Mouse (Mus musculus): ENCODE measurements around the gene Sgms2. TPM values are rescaled to one million over a fixed set of nuclear protein-coding genes. Genes with fewer than 3 reads are reported as not detected.

Gene Sgms2
- polyA plus RNA-seq, 1 experiment from 2014 or later = 12.5 TPM

DNA sequence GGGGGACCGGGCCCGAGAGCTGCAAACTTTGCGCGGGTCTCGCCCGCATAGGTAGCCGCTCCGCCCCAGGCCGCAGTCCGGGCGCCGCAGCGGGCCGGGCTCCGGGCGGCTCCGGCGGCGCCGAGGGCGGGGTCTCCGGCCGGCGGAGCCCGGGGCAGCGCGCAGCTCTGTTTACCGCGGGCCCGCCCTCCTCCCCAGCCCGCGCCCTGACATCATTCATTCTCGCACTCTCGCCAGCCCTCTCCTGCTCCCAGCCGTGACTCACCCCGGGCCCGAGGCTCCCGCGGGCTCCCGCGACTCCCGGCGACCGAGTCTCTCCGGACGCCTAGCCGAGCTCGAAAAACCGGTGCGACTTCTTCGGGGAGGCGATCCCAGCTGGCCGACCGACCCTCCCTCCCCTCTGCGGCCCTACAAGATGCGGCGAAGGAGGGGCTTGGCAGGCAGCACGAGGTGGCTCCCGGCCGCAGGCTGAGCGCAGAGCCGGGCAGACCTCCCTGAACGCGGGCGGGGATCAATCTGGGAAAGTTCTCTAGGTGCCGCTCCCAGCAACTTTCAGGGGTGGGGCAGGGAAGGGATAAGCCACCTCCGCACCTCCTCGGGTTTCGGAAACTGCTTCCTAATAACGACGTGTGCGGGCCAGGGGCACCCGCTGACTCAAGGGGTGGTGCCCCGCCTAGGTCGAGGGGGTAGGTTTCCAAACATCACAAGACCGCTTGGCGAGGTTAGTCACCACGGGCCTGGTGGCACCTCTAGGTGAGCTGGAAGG, 885 bp downstream of the Sgms2 start:
- peak overlapping the region; percentile 93 for H3K4me2 ChIP-seq (replicated peaks; ENCODE audit: low read depth, low read length)
- no peaks in the 10 kb centered on the region for H3K27me3 ChIP-seq (ENCODE audit: control insufficient read depth, insufficient read depth, low read length)
- no peaks in the 10 kb centered on the region for H3K36me3 ChIP-seq (ENCODE audit: control insufficient read depth, insufficient read depth, low read length)
- H3K27ac ChIP-seq (ENCODE audit: low read depth, low read length) = peak overlapping the region; percentile 71
- peak; percentile 90 for ATAC-seq (ENCODE audit: low FRiP score, low TSS enrichment)
- peaks cover 9% of the 10 kb centered on the region; the same call in 1 of the 2 replicates for H3K4me1 ChIP-seq (ENCODE audit: control insufficient read depth, insufficient read depth, low read length)
- peak overlapping the region; percentile 77 for H3K9ac ChIP-seq (ENCODE audit: low read depth, low read length)
- no peaks in the 10 kb centered on the region for H3K9me3 ChIP-seq (ENCODE audit: control insufficient read depth, low read length)
- peak overlapping the region; percentile 72 for H3K4me3 ChIP-seq (ENCODE audit: low read length)
- WGBS = under 1% methylated on average over 66 of the region's 78 CpGs

DNA sequence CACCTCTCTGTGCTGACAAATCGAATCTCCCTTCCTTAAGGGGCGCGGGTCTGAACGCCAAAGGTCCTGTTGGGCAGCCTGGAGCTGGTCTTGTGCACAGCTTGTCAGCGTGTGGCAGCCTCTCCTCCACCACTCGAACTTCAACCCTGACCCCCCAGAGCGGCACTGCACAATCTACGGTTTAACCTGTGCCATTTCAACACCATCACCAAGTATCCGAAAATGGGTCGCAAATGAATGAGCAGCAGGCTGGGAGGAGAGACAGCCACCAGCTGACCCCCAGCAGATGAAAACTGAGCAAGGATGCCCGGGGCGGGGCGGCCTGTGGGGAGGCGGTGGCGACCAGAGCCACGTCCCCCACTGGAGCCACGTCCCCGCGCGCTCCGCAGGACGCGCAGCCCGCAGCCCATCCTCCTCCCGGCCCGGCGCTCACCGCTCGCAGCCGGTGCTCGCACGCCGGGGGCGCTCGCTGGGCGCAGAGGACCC, 1.5 kb downstream of the Sgms2 start:
- WGBS = under 1% methylated on average over 34 of the region's 36 CpGs
- Histone ChIP-seq H3K4me3 (ENCODE audit: low read length) (peak overlapping the region; percentile 72), H3K27me3 (ENCODE audit: control insufficient read depth, insufficient read depth, low read length) (no peaks in the 10 kb centered on the region), H3K4me2 (replicated peaks; ENCODE audit: low read depth, low read length) (peak overlapping the region; percentile 93), H3K27ac (ENCODE audit: low read depth, low read length) (peak overlapping the region; percentile 71; the same call in 1 of the 2 replicates), H3K4me1 (ENCODE audit: control insufficient read depth, insufficient read depth, low read length) (peaks cover 6% of the 10 kb centered on the region; the same call in 1 of the 2 replicates), H3K36me3 (ENCODE audit: control insufficient read depth, insufficient read depth, low read length) (no peaks in the 10 kb centered on the region), H3K9ac (ENCODE audit: low read depth, low read length) (peak overlapping the region; percentile 77), H3K9me3 (ENCODE audit: control insufficient read depth, low read length) (no peaks in the 10 kb centered on the region)
- peak; percentile 74 for ATAC-seq (ENCODE audit: low FRiP score, low TSS enrichment)

DNA sequence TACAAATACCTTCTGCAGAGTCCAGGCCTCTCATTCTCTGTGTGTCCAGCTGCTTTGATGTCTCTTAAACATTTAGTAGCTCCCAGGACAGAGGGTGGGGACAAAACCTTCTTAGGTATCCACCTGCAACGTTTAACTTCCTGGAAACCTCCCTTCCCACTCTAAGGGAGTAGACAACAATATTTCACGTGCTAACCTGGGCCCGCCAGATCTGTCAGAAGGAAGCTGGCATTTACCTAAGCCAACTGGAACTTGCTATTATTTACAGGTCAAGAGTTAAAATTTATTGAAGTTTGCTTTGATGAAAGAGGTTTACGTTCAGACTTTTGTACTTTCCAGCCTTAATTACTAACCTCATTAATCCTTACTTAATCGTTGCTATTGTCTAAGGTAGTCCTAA, 2.2 kb downstream of the Sgms2 start:
- Histone ChIP-seq H3K9me3 (ENCODE audit: control insufficient read depth, low read length) (no peaks in the 10 kb centered on the region), H3K27ac (ENCODE audit: low read depth, low read length) (no peak overlapping the region), H3K36me3 (ENCODE audit: control insufficient read depth, insufficient read depth, low read length) (no peaks in the 10 kb centered on the region), H3K27me3 (ENCODE audit: control insufficient read depth, insufficient read depth, low read length) (no peaks in the 10 kb centered on the region), H3K4me1 (ENCODE audit: control insufficient read depth, insufficient read depth, low read length) (peaks cover 4% of the 10 kb centered on the region; the same call in 1 of the 2 replicates), H3K9ac (ENCODE audit: low read depth, low read length) (no peak overlapping the region), H3K4me2 (replicated peaks; ENCODE audit: low read depth, low read length) (peak overlapping the region; percentile 93), H3K4me3 (ENCODE audit: low read length) (peak overlapping the region; percentile 72)
- 16% methylated on average over 5 of the region's 5 CpGs for WGBS
- no peak for ATAC-seq (ENCODE audit: low FRiP score, low TSS enrichment)

GRCm38 (mm10) chr3:131488403-131488802, 2.8 kb downstream of the Sgms2 start:
- H3K36me3 ChIP-seq (ENCODE audit: control insufficient read depth, insufficient read depth, low read length) = no peaks in the 10 kb centered on the region
- no peak overlapping the region for H3K4me3 ChIP-seq (ENCODE audit: low read length)
- H3K9me3 ChIP-seq (ENCODE audit: control insufficient read depth, low read length) = no peaks in the 10 kb centered on the region
- peaks cover 4% of the 10 kb centered on the region; the same call in 1 of the 2 replicates for H3K4me1 ChIP-seq (ENCODE audit: control insufficient read depth, insufficient read depth, low read length)
- H3K27me3 ChIP-seq (ENCODE audit: control insufficient read depth, insufficient read depth, low read length) = no peaks in the 10 kb centered on the region
- no peak for ATAC-seq (ENCODE audit: low FRiP score, low TSS enrichment)
- no peak overlapping the region for H3K4me2 ChIP-seq (replicated peaks; ENCODE audit: low read depth, low read length)
- no peak overlapping the region for H3K27ac ChIP-seq (ENCODE audit: low read depth, low read length)
- H3K9ac ChIP-seq (ENCODE audit: low read depth, low read length) = no peak overlapping the region
- WGBS = 53% methylated on average over 9 of the region's 9 CpGs

DNA sequence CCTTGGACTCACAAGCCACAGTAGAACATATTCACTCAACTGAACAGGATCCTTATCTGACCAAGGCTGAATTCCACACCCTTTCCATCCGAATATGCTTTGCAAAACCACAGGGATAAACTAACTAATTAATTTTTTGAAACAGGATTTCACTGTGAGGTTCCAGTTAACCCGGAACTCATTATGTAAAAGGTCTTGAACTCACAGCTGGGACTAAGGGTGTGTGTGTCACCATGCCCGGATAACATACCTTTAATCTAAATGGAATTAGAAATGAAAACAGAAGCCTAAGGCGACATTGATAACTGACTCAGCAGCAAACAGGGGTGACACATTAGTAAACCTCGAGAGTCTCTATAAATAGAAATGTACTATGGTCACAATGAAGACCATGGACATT, 5.8 kb downstream of the Sgms2 start:
- Histone ChIP-seq H3K27me3 (ENCODE audit: control insufficient read depth, insufficient read depth, low read length) (no peaks in the 10 kb centered on the region), H3K9me3 (ENCODE audit: control insufficient read depth, low read length) (no peaks in the 10 kb centered on the region), H3K4me1 (ENCODE audit: control insufficient read depth, insufficient read depth, low read length) (peaks cover 11% of the 10 kb centered on the region; the same call in 1 of the 2 replicates), H3K4me3 (ENCODE audit: low read length) (no peak overlapping the region), H3K27ac (ENCODE audit: low read depth, low read length) (no peak overlapping the region), H3K4me2 (replicated peaks; ENCODE audit: low read depth, low read length) (no peak overlapping the region), H3K9ac (ENCODE audit: low read depth, low read length) (no peak overlapping the region), H3K36me3 (ENCODE audit: control insufficient read depth, insufficient read depth, low read length) (no peaks in the 10 kb centered on the region)
- 71% methylated on average over 5 of the region's 5 CpGs for whole genome bisulfite sequencing
- no peak for ATAC-seq (ENCODE audit: low FRiP score, low TSS enrichment)

DNA sequence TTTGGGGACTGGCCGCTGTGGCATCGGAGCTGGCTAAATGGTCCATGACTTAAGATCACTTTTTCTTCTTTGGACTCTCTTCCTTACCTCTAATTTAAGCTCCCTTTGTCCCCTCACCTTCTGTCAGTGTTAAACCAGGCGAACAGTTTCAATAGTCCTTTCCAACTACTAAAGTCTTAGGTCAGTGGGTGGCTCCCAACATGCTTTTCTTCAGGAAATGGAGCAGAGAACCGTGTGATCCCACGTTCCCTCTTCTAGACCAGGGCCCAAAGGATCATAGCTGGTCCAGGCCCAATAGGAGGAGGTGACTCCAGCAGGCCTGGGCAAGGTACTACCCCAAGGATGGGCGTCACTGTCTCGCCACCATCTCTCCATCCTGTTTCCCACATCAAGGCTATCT, 7.6 kb downstream of the Sgms2 start:
- no peak overlapping the region for H3K4me2 ChIP-seq (replicated peaks; ENCODE audit: low read depth, low read length)
- ATAC-seq (ENCODE audit: low FRiP score, low TSS enrichment) = no peak
- H3K9me3 ChIP-seq (ENCODE audit: control insufficient read depth, low read length) = no peaks in the 10 kb centered on the region

GRCm38 (mm10) chr3:131481976-131482712, 9.1 kb downstream of the Sgms2 start:
- H3K4me1 ChIP-seq (ENCODE audit: control insufficient read depth, insufficient read depth, low read length) = peaks cover 7% of the 10 kb centered on the region; the same call in 1 of the 2 replicates
- ATAC-seq (ENCODE audit: low FRiP score, low TSS enrichment) = 0 out of 2 replicates have a peak, but pooled peaks have one; percentile 3
- no peak overlapping the region for H3K4me2 ChIP-seq (replicated peaks; ENCODE audit: low read depth, low read length)

More for the DNA sequence above, 7.6 kb downstream of the Sgms2 start:
- H3K36me3 ChIP-seq (ENCODE audit: control insufficient read depth, insufficient read depth, low read length) = no peaks in the 10 kb centered on the region
- no peak overlapping the region for H3K9ac ChIP-seq (ENCODE audit: low read depth, low read length)
- H3K4me3 ChIP-seq (ENCODE audit: low read length) = no peak overlapping the region
- H3K27me3 ChIP-seq (ENCODE audit: control insufficient read depth, insufficient read depth, low read length) = no peaks in the 10 kb centered on the region
- H3K4me1 ChIP-seq (ENCODE audit: control insufficient read depth, insufficient read depth, low read length) = peaks cover 7% of the 10 kb centered on the region; the same call in 1 of the 2 replicates
- 63% methylated on average over 7 of the region's 7 CpGs for WGBS
- no peak overlapping the region for H3K27ac ChIP-seq (ENCODE audit: low read depth, low read length)

DNA sequence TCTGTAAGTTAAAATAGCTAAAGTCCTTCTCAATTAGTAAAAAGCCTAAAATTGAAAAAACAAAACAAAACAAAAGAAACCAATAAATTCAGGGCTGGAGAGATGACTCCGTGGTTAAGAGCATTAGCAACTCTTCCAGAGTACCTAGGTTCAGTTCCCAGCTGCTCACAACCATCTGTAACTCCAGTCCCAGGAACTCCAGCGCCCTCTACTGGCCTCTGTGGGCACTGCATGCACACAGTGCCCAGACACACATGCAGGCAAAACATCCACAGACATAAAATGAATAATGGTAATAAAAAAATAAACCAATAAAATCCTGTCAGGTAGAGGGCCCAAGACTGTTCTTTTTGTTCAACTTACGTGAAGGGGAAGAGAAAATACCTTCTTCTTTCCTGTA, 10.6 kb downstream of the Sgms2 start:
- ATAC-seq (ENCODE audit: low FRiP score, low TSS enrichment) = no peak
- peaks cover 7% of the 10 kb centered on the region; the same call in 1 of the 2 replicates for H3K4me1 ChIP-seq (ENCODE audit: control insufficient read depth, insufficient read depth, low read length)
- 63% methylated on average over 3 of the region's 3 CpGs for WGBS
- no peaks in the 10 kb centered on the region for H3K36me3 ChIP-seq (ENCODE audit: control insufficient read depth, insufficient read depth, low read length)
- no peaks in the 10 kb centered on the region for H3K9me3 ChIP-seq (ENCODE audit: control insufficient read depth, low read length)
- no peaks in the 10 kb centered on the region for H3K27me3 ChIP-seq (ENCODE audit: control insufficient read depth, insufficient read depth, low read length)
- H3K4me2 ChIP-seq (replicated peaks; ENCODE audit: low read depth, low read length) = no peak overlapping the region
- H3K4me3 ChIP-seq (ENCODE audit: low read length) = no peak overlapping the region
- no peak overlapping the region for H3K27ac ChIP-seq (ENCODE audit: low read depth, low read length)
- H3K9ac ChIP-seq (ENCODE audit: low read depth, low read length) = no peak overlapping the region

More at GRCm38 (mm10) chr3:131481976-131482712, 9.1 kb downstream of the Sgms2 start:
- Histone ChIP-seq H3K27me3 (ENCODE audit: control insufficient read depth, insufficient read depth, low read length) (no peaks in the 10 kb centered on the region), H3K4me3 (ENCODE audit: low read length) (no peak overlapping the region), H3K36me3 (ENCODE audit: control insufficient read depth, insufficient read depth, low read length) (no peaks in the 10 kb centered on the region), H3K27ac (ENCODE audit: low read depth, low read length) (no peak overlapping the region), H3K9ac (ENCODE audit: low read depth, low read length) (no peak overlapping the region), H3K9me3 (ENCODE audit: control insufficient read depth, low read length) (no peaks in the 10 kb centered on the region)
- 48% methylated on average over 17 of the region's 17 CpGs for WGBS

All from kidney, embryonic 14.5 days (tissue).